Mouse (Mus musculus) megakaryocyte, embryonic 14.5 days (primary cell): ENCODE measurements around the gene Atxn7l1. TPM values are rescaled to one million over a fixed set of nuclear protein-coding genes. Genes with fewer than 3 reads are reported as not detected.
A peak's percentile ranks its signal among the peaks of the same experiment; 100 is the strongest.

Experiments
- H3K27me3 ChIP-seq: replicated peaks from 2 replicates; pipeline ENCODE3; 2012; ENCODE audit warnings: inconsistent platforms
- H3K36me3 ChIP-seq: replicated peaks from 2 replicates; pipeline ENCODE3; 2012; ENCODE audit warnings: low read length, inconsistent platforms, mixed read lengths
- H3K4me1 ChIP-seq: 2 replicates; pipeline ENCODE4 v1.6.1; 2012; ENCODE audit warnings: inconsistent platforms
- H3K4me3 ChIP-seq: replicated peaks from 2 replicates; pipeline ENCODE3; 2012; ENCODE audit warnings: moderate library complexity, mild to moderate bottlenecking, inconsistent platforms
- H3K9me3 ChIP-seq: 2 replicates; pipeline ENCODE4 v1.6.1; 2012; ENCODE audit warnings: inconsistent platforms
- FLI1 ChIP-seq: IDR thresholded peaks from 2 replicates; pipeline ENCODE4 v1.6.1; 2012; ENCODE audit warnings: low read length, inconsistent platforms, mixed read lengths
- GATA1 ChIP-seq: IDR thresholded peaks from 3 replicates; pipeline ENCODE4 v1.6.1; 2012; ENCODE audit warnings: mixed read lengths, low read length, inconsistent platforms, borderline replicate concordance
- polyA plus RNA-seq: library from polyadenylated mRNA; stranded (reverse); fragments of >175 nt; gene quantifications from 2 replicates; pipeline ENCODE4 v1.2.3, GENCODE M21; 2012; ENCODE audit warnings: low replicate concordance; ENCODE audit not compliant: insufficient read depth

The Atxn7l1 gene
- polyA plus RNA-seq, 1 experiment, result 22.5 TPM

DNA sequence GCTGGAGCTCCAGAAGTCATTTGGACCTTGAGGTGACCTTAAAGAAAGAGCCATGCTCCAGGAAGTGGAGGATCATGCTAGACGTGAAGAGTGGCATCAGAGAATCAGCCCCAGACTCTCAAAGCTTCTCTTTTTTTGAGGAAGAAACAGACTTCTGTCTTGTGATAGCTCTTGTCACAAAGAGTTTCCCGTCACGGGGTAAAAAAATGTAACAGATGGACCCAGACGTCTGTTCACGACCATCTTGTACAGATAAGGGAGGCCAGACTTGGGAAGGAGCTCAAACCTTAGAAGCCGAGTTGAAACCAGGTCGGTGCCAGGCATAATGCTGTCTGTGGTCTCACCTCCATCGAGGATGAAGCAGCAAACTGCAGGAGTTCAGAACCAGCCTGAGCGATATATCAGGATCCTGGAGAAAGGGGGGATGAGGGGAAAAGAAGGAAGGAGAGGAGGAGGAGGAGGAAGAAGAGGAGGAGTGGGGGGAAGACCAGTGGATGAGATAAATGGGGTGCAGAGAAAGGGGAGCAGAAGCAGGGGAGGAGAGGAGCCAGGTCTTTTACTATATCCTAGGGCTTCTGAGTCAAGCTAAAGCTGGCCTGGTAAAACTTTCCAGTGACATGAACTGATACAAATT lies 21.8 kb upstream of the Atxn7l1 start:
- TF ChIP-seq FLI1 (no peak), GATA1 (no peak)
- Histone ChIP-seq H3K27me3 (peaks cover 50% of the 10 kb centered on the region), H3K4me1 (peaks cover 33% of the 10 kb centered on the region), H3K9me3 (peaks cover 23% of the 10 kb centered on the region), H3K36me3 (no peaks in the 10 kb centered on the region), H3K4me3 (no peak overlapping the region)

DNA sequence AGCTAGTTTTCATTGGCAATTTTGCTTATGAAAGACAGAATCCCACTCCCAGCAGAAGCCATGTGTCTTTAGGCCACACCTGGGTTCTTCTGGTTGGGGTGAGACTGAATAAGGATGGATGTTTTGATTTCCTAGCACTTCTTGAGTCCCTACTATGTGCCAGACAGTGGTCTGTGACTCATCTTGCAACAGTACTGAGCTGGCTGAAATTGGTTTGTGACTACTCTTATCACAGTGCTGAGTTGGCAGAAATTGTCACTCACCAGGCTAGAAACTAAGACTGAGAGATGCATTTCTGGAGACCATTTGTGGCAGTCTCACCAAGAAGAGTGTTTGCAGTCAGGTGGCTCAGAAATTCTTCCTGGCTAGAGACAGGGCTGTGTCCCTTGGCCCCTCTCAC lies 21.2 kb upstream of the Atxn7l1 start:
- Histone ChIP-seq H3K27me3 (peaks cover 53% of the 10 kb centered on the region), H3K4me1 (peaks cover 29% of the 10 kb centered on the region), H3K36me3 (no peaks in the 10 kb centered on the region), H3K4me3 (no peak overlapping the region), H3K9me3 (peaks cover 23% of the 10 kb centered on the region)
- TF ChIP-seq FLI1 (no peak), GATA1 (no peak)

DNA sequence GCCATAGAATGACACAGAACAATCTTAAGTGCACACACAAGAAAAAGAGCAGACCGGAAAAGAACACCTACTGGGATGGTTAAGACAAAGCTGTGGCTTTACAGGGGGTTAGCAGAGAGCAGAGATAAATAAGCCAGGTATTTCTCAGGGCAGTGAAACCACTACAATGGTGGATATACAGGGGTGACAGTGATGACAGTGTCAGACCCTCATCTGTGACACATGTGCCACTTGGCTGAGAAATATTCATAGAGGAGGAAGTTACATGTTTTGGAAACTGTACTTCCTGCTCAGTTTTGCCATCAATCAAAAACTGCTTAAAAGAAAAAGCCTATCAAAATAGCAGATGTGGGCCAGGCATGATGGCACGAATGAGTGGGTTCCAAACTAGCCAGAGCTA lies 19.4 kb upstream of the Atxn7l1 start:
- Histone ChIP-seq H3K36me3 (no peaks in the 10 kb centered on the region), H3K27me3 (peaks cover 49% of the 10 kb centered on the region), H3K9me3 (peaks cover 10% of the 10 kb centered on the region), H3K4me3 (no peak overlapping the region), H3K4me1 (peaks cover 34% of the 10 kb centered on the region)
- TF ChIP-seq GATA1 (no peak), FLI1 (no peak)

DNA sequence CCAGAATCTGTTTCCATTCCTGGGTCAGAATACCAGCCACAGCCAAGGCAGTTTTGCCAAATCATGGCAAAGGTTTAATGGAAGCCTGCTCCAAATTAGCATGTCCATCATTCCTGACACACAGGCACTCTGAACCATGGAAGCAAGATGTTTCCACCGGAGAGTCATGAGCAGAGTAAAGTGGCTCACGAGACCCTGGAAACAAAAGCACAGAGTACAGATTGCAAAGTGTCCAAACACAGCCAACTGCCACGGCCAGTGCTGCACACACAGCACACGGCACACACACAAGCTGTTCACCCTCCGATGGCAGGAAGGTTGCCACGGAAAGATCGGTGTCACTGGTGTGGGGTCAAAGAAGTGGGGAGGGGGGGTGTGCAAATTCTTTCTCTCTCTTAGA lies 18.8 kb upstream of the Atxn7l1 start:
- Histone ChIP-seq H3K4me1 (peaks cover 34% of the 10 kb centered on the region), H3K36me3 (no peaks in the 10 kb centered on the region), H3K4me3 (peak overlapping the region; percentile 16), H3K9me3 (peaks cover 4% of the 10 kb centered on the region), H3K27me3 (peaks cover 46% of the 10 kb centered on the region)
- TF ChIP-seq FLI1, result no peak
- TF ChIP-seq GATA1, result no peak

DNA sequence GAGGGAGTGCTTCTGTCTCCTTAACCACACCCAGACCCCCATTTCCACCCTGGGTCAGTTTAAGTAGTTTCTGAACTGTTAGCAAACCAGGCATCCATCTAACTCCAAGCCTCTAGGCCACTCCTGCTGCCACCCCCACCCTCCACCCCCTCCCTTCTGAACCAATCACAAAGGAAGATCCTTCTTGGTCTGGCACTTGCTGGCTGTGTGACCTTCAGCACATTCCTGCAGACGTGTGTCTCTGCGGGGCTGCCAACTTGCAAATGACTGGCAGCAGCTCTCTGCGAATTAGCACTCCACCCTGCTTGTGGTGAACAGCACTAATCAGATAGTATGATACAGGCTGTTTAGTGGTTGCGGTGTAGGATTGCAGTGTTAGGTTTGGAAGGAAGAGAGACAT lies 18.1 kb upstream of the Atxn7l1 start:
- Histone ChIP-seq H3K27me3 (peaks cover 42% of the 10 kb centered on the region), H3K36me3 (no peaks in the 10 kb centered on the region)
- TF ChIP-seq FLI1 (no peak), GATA1 (no peak)

DNA sequence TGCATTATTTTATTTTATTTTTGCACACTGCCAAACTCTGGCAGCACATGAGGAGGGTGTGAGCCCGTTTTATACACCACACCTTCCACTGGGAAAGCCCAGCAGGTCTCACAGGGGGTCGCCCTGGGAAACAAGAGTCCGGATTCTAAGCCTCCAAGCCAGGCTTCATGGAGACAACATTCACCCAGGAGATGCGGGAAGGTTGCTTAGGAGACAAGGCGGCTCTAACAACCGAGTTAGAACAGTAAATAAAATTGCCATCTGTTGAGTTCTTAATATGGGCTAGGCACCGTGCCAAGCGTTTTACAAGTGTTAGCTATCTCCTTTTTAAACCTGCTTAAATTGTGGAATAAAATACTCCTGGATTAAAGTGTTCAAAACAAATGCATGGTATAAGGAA lies 17.1 kb upstream of the Atxn7l1 start:
- Histone ChIP-seq H3K9me3 (no peaks in the 10 kb centered on the region; the same call in 1 of the 2 replicates), H3K27me3 (peaks cover 47% of the 10 kb centered on the region), H3K4me1 (peaks cover 33% of the 10 kb centered on the region), H3K36me3 (no peaks in the 10 kb centered on the region), H3K4me3 (no peak overlapping the region)
- TF ChIP-seq GATA1 (no peak), FLI1 (no peak)

More for the DNA sequence above, 18.1 kb upstream of the Atxn7l1 start:
- Histone ChIP-seq H3K4me1 (peaks cover 34% of the 10 kb centered on the region), H3K4me3 (no peak overlapping the region), H3K9me3 (no peaks in the 10 kb centered on the region; the same call in 1 of the 2 replicates)

DNA sequence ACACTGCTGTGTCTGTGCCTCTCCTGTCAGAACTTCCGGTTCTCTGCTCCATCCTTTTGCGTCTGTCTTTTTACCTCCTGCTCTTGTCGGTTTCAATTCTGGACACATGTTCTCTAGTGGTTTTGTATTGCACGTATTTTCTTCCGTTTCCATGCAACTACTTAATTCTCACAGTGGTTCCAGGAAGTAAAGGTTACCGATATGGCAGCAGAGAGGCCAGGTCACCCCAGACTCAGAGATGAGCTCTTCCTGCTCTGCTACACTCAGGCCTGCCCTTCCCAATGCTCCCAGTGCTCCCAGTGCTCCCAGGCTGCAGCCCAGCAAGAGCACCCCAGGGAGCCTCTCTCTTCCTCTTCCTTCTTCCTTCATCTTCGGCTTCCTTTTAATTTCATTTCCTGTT lies 15.7 kb upstream of the Atxn7l1 start:
- TF ChIP-seq GATA1, result no peak
- no peak for TF ChIP-seq FLI1
- Histone ChIP-seq H3K9me3 (no peaks in the 10 kb centered on the region; the same call in 1 of the 2 replicates), H3K4me3 (no peak overlapping the region), H3K4me1 (peaks cover 19% of the 10 kb centered on the region), H3K36me3 (no peaks in the 10 kb centered on the region), H3K27me3 (peaks cover 49% of the 10 kb centered on the region)

DNA sequence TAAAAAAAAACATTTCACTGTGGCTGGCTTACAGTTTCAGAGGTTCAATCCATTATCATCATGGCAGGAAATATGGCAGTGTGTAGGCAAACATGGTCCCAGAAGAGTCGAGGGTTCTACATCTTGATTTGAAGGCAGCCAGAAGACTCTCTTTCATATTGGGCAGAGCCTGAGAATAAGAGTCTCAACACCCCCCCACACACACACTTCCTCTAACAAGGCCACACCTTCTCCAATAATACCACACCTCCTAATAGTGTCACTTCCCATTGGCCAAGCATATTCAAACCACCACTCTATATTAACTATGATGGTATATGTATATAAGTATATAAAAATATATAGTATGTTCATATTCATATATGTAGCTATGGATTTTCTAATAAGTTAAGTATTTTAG lies 9.6 kb upstream of the Atxn7l1 start:
- peaks cover 7% of the 10 kb centered on the region for H3K4me1 ChIP-seq
- TF ChIP-seq FLI1 (no peak), GATA1 (no peak)
- peaks cover 49% of the 10 kb centered on the region for H3K27me3 ChIP-seq
- H3K36me3 ChIP-seq, result no peaks in the 10 kb centered on the region
- no peak overlapping the region for H3K4me3 ChIP-seq
- H3K9me3 ChIP-seq, result no peaks in the 10 kb centered on the region

DNA sequence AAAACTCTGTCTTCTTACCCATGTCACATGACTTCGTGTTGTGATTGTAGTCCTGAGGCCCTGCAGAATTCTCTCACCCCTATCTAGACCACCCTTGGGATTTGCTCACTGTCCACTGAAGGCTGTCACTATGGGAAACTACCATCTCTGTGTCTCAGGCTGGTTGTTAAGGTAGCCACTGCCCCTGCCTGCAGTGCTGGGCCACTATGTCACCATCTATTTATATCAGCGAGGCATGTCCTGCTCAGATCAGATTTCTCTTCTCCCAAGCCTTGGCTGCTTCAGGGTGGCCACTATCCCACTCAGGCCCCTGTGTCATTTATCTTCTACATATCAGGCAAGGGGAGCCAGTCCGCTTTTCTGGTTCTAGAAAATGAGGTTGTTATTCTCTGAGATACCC lies 8.4 kb upstream of the Atxn7l1 start:
- peaks cover 7% of the 10 kb centered on the region for H3K4me1 ChIP-seq
- no peak for TF ChIP-seq GATA1
- H3K9me3 ChIP-seq, result no peaks in the 10 kb centered on the region
- no peak overlapping the region for H3K4me3 ChIP-seq
- H3K36me3 ChIP-seq, result no peaks in the 10 kb centered on the region
- peaks cover 54% of the 10 kb centered on the region for H3K27me3 ChIP-seq

DNA sequence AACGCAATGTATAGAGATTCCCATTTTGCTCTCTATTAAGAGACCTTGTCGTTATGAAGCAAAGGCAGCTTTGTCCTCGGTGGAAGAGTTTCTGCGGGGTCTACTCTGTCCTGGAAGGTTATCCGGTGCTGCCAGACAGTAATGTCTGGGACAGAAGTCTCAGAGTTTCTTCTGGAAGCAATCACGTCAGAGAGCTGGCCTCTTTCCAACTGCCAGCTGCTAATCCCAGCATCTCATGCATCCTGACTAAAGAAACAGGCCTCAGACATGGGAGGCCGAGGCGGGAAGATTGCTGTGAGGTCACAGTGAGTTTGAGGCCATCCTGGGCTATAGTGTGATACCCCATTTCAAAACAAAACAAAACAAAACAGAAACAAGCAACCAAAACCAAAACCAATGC lies 3.0 kb upstream of the Atxn7l1 start:
- H3K4me1 ChIP-seq, result peaks cover 33% of the 10 kb centered on the region
- peaks cover 2% of the 10 kb centered on the region for H3K36me3 ChIP-seq
- no peak overlapping the region for H3K4me3 ChIP-seq
- no peaks in the 10 kb centered on the region for H3K9me3 ChIP-seq
- TF ChIP-seq GATA1 (no peak), FLI1 (no peak)
- peaks cover 64% of the 10 kb centered on the region for H3K27me3 ChIP-seq
